Mouse (Mus musculus): ENCODE data around the gene Cdh1. TPM values are rescaled to one million over a fixed set of nuclear protein-coding genes. Genes with fewer than 3 reads are reported as not detected.
"Not testable (repeated sequence)": the region's sequence is repeated elsewhere in the genome, so short reads cannot be mapped to it uniquely, and the experiment has no call there.

Gene Cdh1
- polyA plus RNA-seq, 1 experiment from 2014 or later, result 11.0 TPM

- Histone ChIP-seq H3K4me1 (replicated peaks; ENCODE audit: control insufficient read depth, insufficient read depth, low read length) (0 out of 2 replicates have a peak, but pooled peaks cover 10% of the 10 kb centered on the region), H3K27ac (ENCODE audit: low read depth, low read length) (no peak overlapping the region), H3K4me2 (no peak overlapping the region), H3K9me3 (ENCODE audit: control insufficient read depth, low read length) (no peaks in the 10 kb centered on the region), H3K9ac (ENCODE audit: low read depth, low read length) (no peak overlapping the region), H3K36me3 (ENCODE audit: control insufficient read depth, insufficient read depth, low read length) (no peaks in the 10 kb centered on the region), H3K4me3 (ENCODE audit: low read depth, low read length) (no peak overlapping the region), H3K27me3 (replicated peaks; ENCODE audit: control insufficient read depth, insufficient read depth, low read length) (peaks cover 60% of the 10 kb centered on the region)
- DNase-seq (ENCODE audit: low spot score), result no peak
- WGBS, result 45% methylated on average over 7 of the region's 7 CpGs
- no peak for ATAC-seq (replicated peaks; ENCODE audit: low FRiP score)
Observed at GRCm38 (mm10) chr8:106605657-106606056, 2.5 kb downstream of the Cdh1 start.

- no peak overlapping the region for H3K27ac ChIP-seq (ENCODE audit: low read depth, low read length)
- no peaks in the 10 kb centered on the region for H3K9me3 ChIP-seq (ENCODE audit: control insufficient read depth, low read length)
- DNase-seq (ENCODE audit: low spot score), result no peak
- H3K4me3 ChIP-seq (ENCODE audit: low read depth, low read length), result no peak overlapping the region
- peaks cover 59% of the 10 kb centered on the region for H3K27me3 ChIP-seq (replicated peaks; ENCODE audit: control insufficient read depth, insufficient read depth, low read length)
- H3K4me1 ChIP-seq (replicated peaks; ENCODE audit: control insufficient read depth, insufficient read depth, low read length), result 0 out of 2 replicates have a peak, but pooled peaks cover 10% of the 10 kb centered on the region
- no peaks in the 10 kb centered on the region for H3K36me3 ChIP-seq (ENCODE audit: control insufficient read depth, insufficient read depth, low read length)
- no peak overlapping the region for H3K9ac ChIP-seq (ENCODE audit: low read depth, low read length)
- no peak for ATAC-seq (replicated peaks; ENCODE audit: low FRiP score)
- WGBS, result 34% methylated on average over 4 of the region's 4 CpGs
- H3K4me2 ChIP-seq, result no peak overlapping the region
Observed at GRCm38 (mm10) chr8:106606121-106606520, 3.0 kb downstream of the Cdh1 start.

GRCm38 (mm10) chr8:106606601-106607145, 3.5 kb downstream of the Cdh1 start:
- ATAC-seq (replicated peaks; ENCODE audit: low FRiP score) (no peak), DNase-seq (ENCODE audit: low spot score) (no peak)
- 24% methylated on average over 15 of the region's 15 CpGs for WGBS
- H3K36me3 ChIP-seq (ENCODE audit: control insufficient read depth, insufficient read depth, low read length), result no peaks in the 10 kb centered on the region
- no peaks in the 10 kb centered on the region for H3K9me3 ChIP-seq (ENCODE audit: control insufficient read depth, low read length)
- H3K27me3 ChIP-seq (replicated peaks; ENCODE audit: control insufficient read depth, insufficient read depth, low read length), result peaks cover 54% of the 10 kb centered on the region
- no peak overlapping the region for H3K4me3 ChIP-seq (ENCODE audit: low read depth, low read length)
- H3K4me2 ChIP-seq, result no peak overlapping the region
- peaks cover 10% of the 10 kb centered on the region; the same call in 1 of the 2 replicates for H3K4me1 ChIP-seq (replicated peaks; ENCODE audit: control insufficient read depth, insufficient read depth, low read length)
- no peak overlapping the region for H3K9ac ChIP-seq (ENCODE audit: low read depth, low read length)
- H3K27ac ChIP-seq (ENCODE audit: low read depth, low read length), result no peak overlapping the region

- not testable (repeated sequence) for H3K4me3 ChIP-seq (ENCODE audit: low read depth, low read length); H3K36me3 ChIP-seq (ENCODE audit: control insufficient read depth, insufficient read depth, low read length); H3K9ac ChIP-seq (ENCODE audit: low read depth, low read length); ATAC-seq (replicated peaks; ENCODE audit: low FRiP score); DNase-seq (ENCODE audit: low spot score); H3K27ac ChIP-seq (ENCODE audit: low read depth, low read length); H3K4me2 ChIP-seq; H3K9me3 ChIP-seq (ENCODE audit: control insufficient read depth, low read length); H3K4me1 ChIP-seq (replicated peaks; ENCODE audit: control insufficient read depth, insufficient read depth, low read length)
- H3K27me3 ChIP-seq (replicated peaks; ENCODE audit: control insufficient read depth, insufficient read depth, low read length), result peaks cover 44% of the 10 kb centered on the region
- 83% methylated on average over 3 of the region's 4 CpGs for WGBS
Observed at GRCm38 (mm10) chr8:106607783-106608182, 4.6 kb downstream of the Cdh1 start.

- H3K4me1 ChIP-seq (replicated peaks; ENCODE audit: control insufficient read depth, insufficient read depth, low read length), result peaks cover 4% of the 10 kb centered on the region; the same call in 1 of the 2 replicates
- no peaks in the 10 kb centered on the region for H3K9me3 ChIP-seq (ENCODE audit: control insufficient read depth, low read length)
- no peak for DNase-seq (ENCODE audit: low spot score)
- 46% methylated on average over 3 of the region's 3 CpGs for WGBS
- H3K27me3 ChIP-seq (replicated peaks; ENCODE audit: control insufficient read depth, insufficient read depth, low read length), result peaks cover 38% of the 10 kb centered on the region
- H3K36me3 ChIP-seq (ENCODE audit: control insufficient read depth, insufficient read depth, low read length), result no peaks in the 10 kb centered on the region
- no peak overlapping the region for H3K4me3 ChIP-seq (ENCODE audit: low read depth, low read length)
- H3K27ac ChIP-seq (ENCODE audit: low read depth, low read length), result no peak overlapping the region
- no peak overlapping the region for H3K4me2 ChIP-seq
- ATAC-seq (replicated peaks; ENCODE audit: low FRiP score), result no peak
- H3K9ac ChIP-seq (ENCODE audit: low read depth, low read length), result no peak overlapping the region
Observed at GRCm38 (mm10) chr8:106608425-106608824, 5.3 kb downstream of the Cdh1 start.

- WGBS, result 61% methylated on average over 7 of the region's 7 CpGs
- Histone ChIP-seq H3K27ac (ENCODE audit: low read depth, low read length) (no peak overlapping the region), H3K9me3 (ENCODE audit: control insufficient read depth, low read length) (no peaks in the 10 kb centered on the region), H3K9ac (ENCODE audit: low read depth, low read length) (no peak overlapping the region), H3K4me3 (ENCODE audit: low read depth, low read length) (no peak overlapping the region), H3K4me2 (no peak overlapping the region), H3K4me1 (replicated peaks; ENCODE audit: control insufficient read depth, insufficient read depth, low read length) (no peaks in the 10 kb centered on the region; the same call in 1 of the 2 replicates), H3K36me3 (ENCODE audit: control insufficient read depth, insufficient read depth, low read length) (no peaks in the 10 kb centered on the region), H3K27me3 (replicated peaks; ENCODE audit: control insufficient read depth, insufficient read depth, low read length) (peaks cover 29% of the 10 kb centered on the region)
- DNase-seq (ENCODE audit: low spot score) (no peak), ATAC-seq (replicated peaks; ENCODE audit: low FRiP score) (no peak)
Observed at GRCm38 (mm10) chr8:106609076-106609903, 6.1 kb downstream of the Cdh1 start.

GRCm38 (mm10) chr8:106610958-106611640, 7.9 kb downstream of the Cdh1 start:
- Histone ChIP-seq H3K4me2 (no peak overlapping the region), H3K4me1 (replicated peaks; ENCODE audit: control insufficient read depth, insufficient read depth, low read length) (no peaks in the 10 kb centered on the region; the same call in 1 of the 2 replicates), H3K27me3 (replicated peaks; ENCODE audit: control insufficient read depth, insufficient read depth, low read length) (peaks cover 12% of the 10 kb centered on the region), H3K36me3 (ENCODE audit: control insufficient read depth, insufficient read depth, low read length) (no peaks in the 10 kb centered on the region), H3K27ac (ENCODE audit: low read depth, low read length) (no peak overlapping the region; the same call in 1 of the 2 replicates), H3K9me3 (ENCODE audit: control insufficient read depth, low read length) (no peaks in the 10 kb centered on the region), H3K4me3 (ENCODE audit: low read depth, low read length) (no peak overlapping the region), H3K9ac (ENCODE audit: low read depth, low read length) (no peak overlapping the region)
- whole genome bisulfite sequencing, result 53% methylated on average over 9 of the region's 9 CpGs
- ATAC-seq (replicated peaks; ENCODE audit: low FRiP score), result no peak
- no peak for DNase-seq (ENCODE audit: low spot score)

GRCm38 (mm10) chr8:106612047-106612446, 8.9 kb downstream of the Cdh1 start:
- no peaks in the 10 kb centered on the region for H3K36me3 ChIP-seq (ENCODE audit: control insufficient read depth, insufficient read depth, low read length)
- H3K27me3 ChIP-seq (replicated peaks; ENCODE audit: control insufficient read depth, insufficient read depth, low read length), result peaks cover 3% of the 10 kb centered on the region
- H3K4me1 ChIP-seq (replicated peaks; ENCODE audit: control insufficient read depth, insufficient read depth, low read length), result no peaks in the 10 kb centered on the region; the same call in 1 of the 2 replicates
- ATAC-seq (replicated peaks; ENCODE audit: low FRiP score) (no peak), DNase-seq (ENCODE audit: low spot score) (no peak)
- no peaks in the 10 kb centered on the region for H3K9me3 ChIP-seq (ENCODE audit: control insufficient read depth, low read length)
- H3K9ac ChIP-seq (ENCODE audit: low read depth, low read length), result no peak overlapping the region
- H3K4me3 ChIP-seq (ENCODE audit: low read depth, low read length), result no peak overlapping the region
- no peak overlapping the region for H3K4me2 ChIP-seq
- H3K27ac ChIP-seq (ENCODE audit: low read depth, low read length), result no peak overlapping the region
- WGBS, result 42% methylated on average over 3 of the region's 3 CpGs
